Mouse (Mus musculus) retina, postnatal 7 days (tissue): ENCODE results near the gene Rcan1.
"Not testable (repeated sequence)": the region's sequence is repeated elsewhere in the genome, so short reads cannot be mapped to it uniquely, and the experiment has no call there.

Experiments used
- DNase-seq: peaks from one replicate; pipeline ENCODE4 v3.0.0-alpha.2; 2012; ENCODE audit warnings: low read depth, low spot score

Rcan1 gene

DNA sequence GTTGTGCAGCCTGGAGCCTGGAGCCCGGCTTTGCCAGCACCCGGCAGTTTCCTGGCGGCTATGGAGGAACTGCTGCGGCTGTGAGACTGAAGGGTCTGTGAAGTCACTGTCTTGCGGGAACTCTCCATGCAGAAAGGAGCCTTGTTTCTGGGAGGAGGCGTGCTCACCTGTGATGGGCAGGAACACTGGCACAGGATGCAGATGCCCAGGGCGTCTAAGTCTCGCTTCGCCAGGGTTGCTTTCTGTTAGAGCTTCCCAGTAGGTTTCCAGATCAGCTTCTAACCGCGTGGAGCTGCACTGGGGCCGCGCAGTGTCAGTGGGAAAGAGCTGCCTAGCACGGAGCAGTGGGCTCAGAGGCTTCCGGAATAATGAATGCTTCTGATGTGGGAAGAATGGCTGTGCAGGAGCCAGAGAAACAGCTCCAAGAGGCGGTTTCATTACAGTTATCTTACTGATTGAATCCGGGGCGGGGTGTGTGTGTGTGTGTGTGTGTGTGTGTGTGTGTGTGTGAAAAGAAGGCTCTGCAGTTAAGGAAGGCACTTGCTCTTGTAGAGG lies 35.2 kb downstream of the Rcan1 start:
- no peak for DNase-seq

DNA sequence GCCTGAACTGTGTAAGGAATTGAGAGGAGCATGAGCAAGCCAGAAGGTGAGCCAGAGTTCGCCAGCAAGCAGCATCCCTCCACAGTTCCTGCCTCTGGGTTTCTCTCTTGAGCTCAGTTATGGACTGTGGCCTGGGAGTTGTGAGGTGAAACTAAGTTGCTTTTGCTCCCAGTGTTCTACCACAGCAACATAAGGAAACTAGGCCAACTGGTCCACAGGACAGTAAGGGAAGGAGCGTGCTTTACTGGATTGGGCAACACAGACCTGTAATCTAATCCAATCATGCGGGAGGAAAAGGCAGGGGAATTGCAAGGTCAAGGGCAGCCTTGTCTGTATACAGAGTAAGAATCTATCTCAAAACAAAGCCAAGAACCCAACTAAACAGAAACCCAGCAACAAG lies 37.5 kb downstream of the Rcan1 start:
- no peak for DNase-seq

- DNase-seq, result no peak
These were observed 39.9 kb downstream of the Rcan1 start for GRCm38 (mm10) chr16:92430731-92431130.

- DNase-seq, result no peak
These were observed 42.3 kb downstream of the Rcan1 start for GRCm38 (mm10) chr16:92428197-92428950.

GRCm38 (mm10) chr16:92426708-92427107 lies 44.0 kb downstream of the Rcan1 start:
- DNase-seq, result no peak

DNA sequence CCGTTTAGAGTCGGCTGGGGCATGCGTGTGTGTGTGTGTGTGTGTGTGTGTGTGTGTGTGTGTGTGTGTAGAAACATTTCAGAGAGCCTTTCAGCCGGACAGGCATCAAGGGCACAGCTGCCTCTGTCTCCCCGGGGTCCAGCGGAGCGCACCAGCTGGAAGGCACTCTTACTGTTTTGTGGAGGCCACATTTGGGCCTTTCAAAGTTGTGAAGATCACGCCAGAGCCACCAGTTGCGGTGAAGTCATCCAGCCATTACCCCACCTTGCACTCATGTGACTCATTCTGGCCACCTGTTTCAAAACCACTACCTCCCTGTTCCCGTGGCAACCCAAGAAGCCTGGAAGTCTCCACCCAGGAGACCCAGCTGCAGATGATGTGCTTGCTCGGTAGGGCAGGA lies 44.8 kb downstream of the Rcan1 start:
- no peak for DNase-seq

DNA sequence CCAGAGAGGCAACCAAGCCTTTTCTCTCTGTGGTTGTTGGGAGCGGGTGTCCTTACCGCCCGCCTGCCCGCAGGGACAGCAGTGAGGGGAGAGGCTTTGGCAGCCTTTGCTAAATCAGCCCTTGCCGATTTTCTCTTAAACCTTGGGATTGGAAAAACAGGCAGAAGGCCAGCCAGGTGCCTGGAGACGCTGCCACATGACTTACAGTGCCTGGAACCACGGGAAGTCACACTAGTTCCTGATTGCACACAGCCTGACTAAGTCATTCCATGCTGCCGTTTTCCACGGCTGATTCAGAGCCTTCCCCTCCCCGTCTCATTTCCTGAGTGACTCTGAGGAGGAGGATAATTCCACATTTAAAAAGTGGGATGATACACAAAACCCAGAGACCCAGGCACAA lies 47.3 kb downstream of the Rcan1 start:
- no peak for DNase-seq

DNA sequence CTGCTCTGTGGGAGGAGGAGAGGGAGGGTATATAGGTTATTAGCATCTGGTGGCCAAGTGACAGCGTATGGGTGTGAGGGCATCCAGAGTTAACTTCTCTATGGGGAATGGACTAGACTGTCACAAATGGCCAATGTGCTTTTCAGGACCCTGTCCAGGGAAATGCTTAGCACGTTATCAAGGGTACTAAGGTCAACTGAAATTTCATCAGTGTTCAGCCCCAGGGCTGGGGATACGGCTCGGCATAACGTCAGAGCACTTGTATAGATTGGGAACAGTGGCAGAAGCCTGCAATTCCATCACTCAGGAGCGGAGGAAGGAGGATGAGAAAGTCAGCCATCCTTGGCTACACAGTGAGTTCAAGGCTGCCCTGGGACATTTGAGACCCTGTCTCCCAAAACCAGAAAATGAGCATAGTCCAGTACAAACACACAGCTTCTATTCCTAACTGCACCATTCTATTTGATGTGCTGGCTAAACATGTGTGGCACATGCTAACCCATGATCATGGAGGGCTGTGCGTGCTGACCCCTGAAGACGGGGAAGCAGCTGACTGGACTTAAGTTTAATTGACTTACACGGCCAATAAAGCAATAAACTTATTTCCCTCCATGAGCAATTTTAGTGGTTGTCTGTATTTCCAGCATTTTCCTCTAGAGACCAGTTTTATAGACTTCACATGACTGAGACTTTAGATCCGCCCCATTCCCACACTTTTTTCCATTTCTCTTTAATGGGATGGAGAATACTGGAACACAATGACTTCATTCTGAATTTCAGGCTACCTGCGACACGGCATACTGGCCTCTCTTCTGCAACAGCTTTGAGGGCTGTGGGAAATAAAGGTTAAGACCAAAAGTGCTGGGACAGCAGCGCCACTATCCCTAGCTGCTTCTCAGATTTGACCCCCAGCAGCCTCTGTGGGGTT lies 48.0 kb downstream of the Rcan1 start:
- no peak for DNase-seq

GRCm38 (mm10) chr16:92421147-92421934 lies 49.3 kb downstream of the Rcan1 start:
- no peak for DNase-seq

GRCm38 (mm10) chr16:92420641-92421040 lies 50.0 kb downstream of the Rcan1 start:
- no peak for DNase-seq

- no peak for DNase-seq
These were observed 51.6 kb downstream of the Rcan1 start for GRCm38 (mm10) chr16:92419099-92419498.

GRCm38 (mm10) chr16:92417267-92417666 lies 53.4 kb downstream of the Rcan1 start:
- no peak for DNase-seq

DNA sequence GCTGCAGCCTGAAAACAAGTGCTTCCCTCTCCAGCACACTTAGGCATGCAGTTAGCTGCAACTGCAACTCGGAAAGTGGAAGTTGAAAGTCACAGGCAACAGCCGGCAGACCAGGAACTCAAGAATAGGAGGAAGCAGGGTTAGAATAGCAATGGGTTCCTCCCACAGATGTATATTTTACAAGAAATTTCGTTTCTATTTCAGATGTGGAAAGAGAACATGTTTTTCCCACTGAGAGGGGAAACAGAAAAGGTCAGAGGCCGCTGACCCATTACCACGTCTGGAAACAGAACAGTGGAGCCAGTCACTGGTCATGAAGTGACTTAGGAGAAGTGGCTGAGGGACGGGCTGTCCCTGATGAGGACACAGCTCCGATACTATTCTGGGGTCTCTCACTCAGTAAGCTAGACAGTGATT lies 55.0 kb downstream of the Rcan1 start:
- no peak for DNase-seq

DNA sequence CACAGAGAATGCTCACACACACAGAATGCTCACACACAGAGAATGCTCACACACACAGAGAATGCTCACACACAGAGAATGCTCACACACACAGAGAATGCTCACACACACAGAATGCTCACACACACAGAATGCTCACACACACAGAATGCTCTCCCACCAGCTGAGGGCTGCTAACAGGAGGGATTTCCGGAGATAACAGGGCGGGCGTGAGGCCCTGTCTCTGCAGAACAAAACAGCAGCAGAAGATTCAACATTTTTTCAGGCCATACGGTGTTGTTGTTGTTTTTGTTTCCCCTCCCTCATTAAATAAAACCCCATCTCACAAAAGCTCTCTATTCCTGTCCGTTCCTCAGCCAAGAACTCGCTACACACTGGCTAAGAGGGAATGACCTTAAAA lies 55.6 kb downstream of the Rcan1 start:
- not testable (repeated sequence) for DNase-seq

DNA sequence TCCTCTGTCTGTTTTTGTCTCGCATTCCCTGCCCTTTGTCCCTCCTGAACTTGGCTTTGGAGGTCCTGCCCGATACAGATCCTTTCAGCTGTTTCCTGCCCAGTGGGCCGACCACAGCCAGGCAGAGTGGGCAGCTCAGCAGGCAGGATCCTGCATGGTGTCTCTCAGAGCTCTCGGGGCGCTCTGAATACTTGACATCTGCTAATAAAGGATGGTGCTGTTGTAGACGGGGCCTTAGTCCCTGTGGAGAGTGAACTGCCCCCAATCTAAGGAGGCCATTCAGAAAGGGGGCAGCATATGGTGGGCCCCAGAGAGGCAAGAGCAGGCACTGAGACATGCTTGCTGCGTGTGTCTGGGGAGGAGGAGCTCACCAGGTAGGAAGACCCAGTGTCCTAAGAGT lies 57.8 kb downstream of the Rcan1 start:
- DNase-seq, result no peak

- DNase-seq, result no peak
These were observed 58.5 kb downstream of the Rcan1 start for GRCm38 (mm10) chr16:92411981-92412706.

DNA sequence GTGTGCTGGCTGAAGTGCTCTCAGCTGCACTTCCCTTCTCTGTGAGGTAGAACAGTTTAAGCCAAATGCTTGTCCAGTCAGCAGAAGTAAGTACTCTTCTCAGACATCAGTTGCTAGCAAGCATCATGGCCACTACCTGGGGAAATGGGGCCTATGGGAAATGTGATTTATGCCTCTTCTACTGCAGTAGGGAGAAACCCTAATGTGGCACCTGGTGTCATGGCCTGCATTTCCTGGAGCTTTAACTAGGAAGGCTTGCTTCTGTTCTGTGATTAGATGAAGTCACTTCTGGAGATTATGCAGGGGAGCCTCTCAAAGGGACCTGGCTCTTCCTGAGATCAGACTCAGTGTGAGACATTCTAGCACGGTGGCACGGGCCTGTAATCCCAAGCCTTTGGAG lies 60.3 kb downstream of the Rcan1 start:
- DNase-seq, result no peak

- no peak for DNase-seq
These were observed 62.8 kb downstream of the Rcan1 start for GRCm38 (mm10) chr16:92407883-92408282.

GRCm38 (mm10) chr16:92404141-92404540 lies 66.5 kb downstream of the Rcan1 start:
- DNase-seq, result no peak

DNA sequence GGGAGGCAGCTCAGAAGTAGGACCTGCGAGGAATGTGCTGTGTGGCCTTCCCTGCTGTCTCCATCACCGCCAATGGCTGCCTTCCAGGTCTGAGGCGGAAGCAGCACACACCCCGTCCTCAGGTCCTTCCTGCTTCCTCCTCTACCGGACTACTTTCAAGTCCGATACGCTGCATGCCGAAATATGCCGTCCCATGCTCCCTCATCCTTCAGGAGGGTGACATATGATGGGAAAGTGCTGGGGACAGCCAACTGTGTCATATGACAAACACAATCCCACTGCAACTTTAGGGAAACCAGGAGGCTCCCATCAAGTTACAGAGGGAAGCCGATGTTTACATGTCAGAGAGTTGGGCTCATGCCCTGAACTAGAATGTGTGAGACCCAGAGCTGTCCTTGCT lies 67.6 kb downstream of the Rcan1 start:
- no peak for DNase-seq

DNA sequence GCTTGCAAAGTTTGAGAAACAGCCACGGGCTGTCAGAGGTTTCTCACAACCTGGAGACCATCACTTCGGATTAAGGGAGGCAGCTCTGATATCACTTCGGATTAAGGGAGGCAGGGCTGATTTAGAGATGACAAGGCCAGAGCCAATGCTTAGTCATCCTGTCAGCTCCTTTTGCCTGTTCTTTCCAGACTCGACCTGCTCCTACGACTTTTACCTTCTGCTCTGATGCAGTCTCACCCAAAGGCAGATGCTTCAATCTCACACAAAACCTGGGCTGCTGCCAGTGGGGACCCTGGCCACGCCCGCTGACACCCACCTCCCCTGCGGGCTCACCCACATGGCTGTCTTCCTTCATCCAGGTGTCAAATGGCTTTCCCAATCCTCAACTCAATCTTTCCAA lies 68.5 kb downstream of the Rcan1 start:
- no peak for DNase-seq
